Mouse (Mus musculus) testis, adult 2 months (tissue): ENCODE data around the gene Cnpy2. TPM values are rescaled to one million over a fixed set of nuclear protein-coding genes. Genes with fewer than 3 reads are reported as not detected.
A peak's percentile ranks its signal among the peaks of the same experiment; 100 is the strongest.
"Not testable (repeated sequence)": the region's sequence is repeated elsewhere in the genome, so short reads cannot be mapped to it uniquely, and the experiment has no call there.

Source experiments
- H3K27ac ChIP-seq: fragments of 200-500 bp; 2 replicates; pipeline ENCODE4 v1.5.1; 2012; ENCODE audit warnings: low read depth, low read length; ENCODE audit not compliant: control insufficient read depth, insufficient read depth
- H3K27me3 ChIP-seq: fragments of 200-500 bp; 2 replicates; pipeline ENCODE4 v1.6.1; 2012; ENCODE audit warnings: mild to moderate bottlenecking, low read length, moderate library complexity; ENCODE audit not compliant: control insufficient read depth, insufficient read depth
- H3K36me3 ChIP-seq: fragments of 200-500 bp; 2 replicates; pipeline ENCODE4 v1.6.1; 2012; ENCODE audit warnings: mild to moderate bottlenecking, low read length; ENCODE audit not compliant: control insufficient read depth, insufficient read depth
- H3K4me1 ChIP-seq: fragments of 200-500 bp; 2 replicates; pipeline ENCODE4 v1.6.1; 2012; ENCODE audit warnings: low read length; ENCODE audit not compliant: control insufficient read depth, insufficient read depth
- H3K4me3 ChIP-seq: fragments of 200-500 bp; 2 replicates; pipeline ENCODE4 v1.5.1; 2012; ENCODE audit warnings: low read depth, mild to moderate bottlenecking, low read length, moderate library complexity, mixed read lengths; ENCODE audit not compliant: control insufficient read depth
- CTCF ChIP-seq: fragments of 200-500 bp; IDR thresholded peaks from 2 replicates; pipeline ENCODE4 v1.5.1; 2012; ENCODE audit warnings: low read depth, mild to moderate bottlenecking, inconsistent platforms, low read length, moderate library complexity; ENCODE audit not compliant: control insufficient read depth, insufficient read depth, insufficient replicate concordance
- POLR2A ChIP-seq: fragments of 200-500 bp; IDR thresholded peaks from 2 replicates; pipeline ENCODE4 v1.6.1; 2012; ENCODE audit warnings: low read depth, mild to moderate bottlenecking, inconsistent platforms, low read length, moderate library complexity; ENCODE audit not compliant: control insufficient read depth
- polyA plus RNA-seq: library from polyadenylated mRNA; depleted of rRNA; stranded (reverse); fragments of >200 nt; gene quantifications from 2 replicates; pipeline ENCODE4 v1.2.3, GENCODE M21; 2012

Gene Cnpy2
- polyA plus RNA-seq, 1 experiment = 7.4 TPM

DNA sequence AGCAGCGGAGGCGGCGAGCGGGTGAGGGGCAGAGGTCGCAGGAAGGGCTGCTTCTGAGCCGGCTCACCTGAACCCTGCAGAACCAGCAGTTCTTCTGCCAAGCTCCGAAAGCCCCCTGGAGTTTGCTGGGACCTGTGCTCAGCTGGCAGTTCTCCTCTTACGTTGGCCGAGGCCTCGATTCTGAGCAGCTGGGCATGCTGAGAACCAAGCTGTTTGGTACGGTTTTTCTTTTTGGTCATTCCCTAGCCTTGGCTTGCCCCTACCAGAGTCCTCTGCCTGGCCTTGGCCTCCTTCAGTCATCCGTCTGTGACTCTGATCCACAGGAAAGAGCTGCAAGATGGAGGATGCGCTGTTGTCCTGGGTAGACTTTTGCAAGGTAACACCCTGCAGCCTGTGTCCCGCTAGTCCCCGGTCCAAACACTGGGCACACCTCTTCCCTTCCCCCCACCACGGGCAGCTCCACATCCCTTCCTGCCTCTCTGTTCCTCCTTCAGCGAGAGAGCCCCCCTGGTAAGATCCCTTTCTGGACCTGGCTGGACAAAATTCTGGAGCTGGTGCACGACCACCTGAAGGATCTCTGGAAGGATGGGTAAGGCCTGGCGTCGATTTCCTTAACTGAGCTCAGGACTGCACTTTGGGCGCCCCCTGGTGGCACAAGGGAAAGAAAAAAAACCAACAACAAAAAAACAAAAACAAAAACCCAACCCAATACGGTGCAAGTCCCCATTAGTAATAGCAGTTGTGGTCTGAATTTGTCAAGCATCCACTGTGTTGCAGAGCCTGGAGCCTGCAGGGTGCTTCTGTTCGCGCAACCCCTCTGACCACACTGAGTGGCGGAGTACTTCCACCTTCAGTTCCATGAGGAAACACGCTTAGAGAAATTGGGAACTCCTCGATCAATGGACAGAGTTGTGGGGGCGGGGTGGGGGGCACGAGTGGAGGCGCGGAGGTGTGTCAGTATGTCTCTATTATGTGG, 38.4 kb upstream of the Cnpy2 start:
- TF ChIP-seq POLR2A = no peak
- TF ChIP-seq CTCF = peak; percentile 49; the same call in 1 of the 2 replicates
- Histone ChIP-seq H3K27ac (no peak overlapping the region), H3K27me3 (no peaks in the 10 kb centered on the region), H3K36me3 (no peaks in the 10 kb centered on the region), H3K4me1 (no peaks in the 10 kb centered on the region), H3K4me3 (no peak overlapping the region)

DNA sequence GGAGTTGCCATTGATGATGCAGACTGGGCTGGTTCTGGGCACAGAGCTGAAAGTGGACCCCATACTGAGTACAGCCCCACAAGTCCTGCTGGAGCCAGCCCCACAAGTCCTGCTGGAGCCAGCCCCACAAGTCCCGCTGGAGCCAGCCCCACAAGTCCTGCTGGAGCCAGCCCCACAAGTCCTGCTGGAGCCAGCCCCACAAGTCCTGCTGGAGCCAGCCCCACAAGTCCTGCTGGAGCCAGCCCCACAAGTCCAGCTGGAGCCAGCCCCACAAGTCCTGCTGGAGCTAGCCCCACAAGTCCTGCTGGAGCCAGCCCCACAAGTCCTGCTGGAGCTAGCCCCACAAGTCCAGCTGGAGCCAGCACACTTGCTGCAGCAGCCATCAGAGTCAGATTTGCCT, 31.7 kb upstream of the Cnpy2 start:
- H3K27ac ChIP-seq, H3K4me1 ChIP-seq, H3K27me3 ChIP-seq, H3K4me3 ChIP-seq, H3K36me3 ChIP-seq: not testable (repeated sequence)

DNA sequence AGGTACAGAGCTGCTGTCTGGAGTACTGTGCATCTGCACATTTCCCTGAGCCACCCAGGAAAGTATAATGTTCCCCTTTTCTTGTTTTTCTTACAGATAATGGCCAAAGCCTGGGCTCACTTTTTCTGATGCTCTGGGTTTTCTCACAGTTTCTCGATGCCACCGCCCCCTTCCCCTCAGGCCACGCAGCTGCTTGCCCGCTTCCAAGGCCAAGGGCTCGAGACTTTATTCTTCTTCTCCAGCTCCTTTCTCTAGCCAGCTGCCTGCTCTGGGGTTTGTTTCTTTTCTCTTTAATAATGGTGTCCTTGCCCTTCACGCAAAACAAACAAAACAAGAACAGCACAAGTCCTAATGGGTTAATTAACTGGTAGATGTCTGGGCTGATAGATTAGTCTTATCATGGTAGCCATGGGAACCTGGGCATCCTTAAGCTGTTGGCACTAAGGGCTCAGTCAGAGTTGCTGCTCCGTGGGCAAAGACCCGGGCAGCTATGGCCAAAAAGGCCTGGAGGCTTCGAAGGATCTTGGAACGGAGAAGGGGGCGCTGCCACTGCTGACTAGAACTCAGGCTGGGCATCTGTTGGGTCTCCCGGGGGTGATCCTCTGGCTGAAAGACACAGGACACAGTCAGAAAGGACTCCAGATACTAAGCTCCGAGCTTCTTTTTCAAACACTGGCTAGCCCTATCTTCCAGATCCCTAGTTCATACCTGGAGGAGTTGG, 25.7 kb upstream of the Cnpy2 start:
- Histone ChIP-seq H3K27ac (no peak overlapping the region), H3K4me3 (no peak overlapping the region), H3K36me3 (no peaks in the 10 kb centered on the region), H3K27me3 (no peaks in the 10 kb centered on the region), H3K4me1 (peaks cover 4% of the 10 kb centered on the region; the same call in 1 of the 2 replicates)
- TF ChIP-seq CTCF (no peak), POLR2A (no peak)

DNA sequence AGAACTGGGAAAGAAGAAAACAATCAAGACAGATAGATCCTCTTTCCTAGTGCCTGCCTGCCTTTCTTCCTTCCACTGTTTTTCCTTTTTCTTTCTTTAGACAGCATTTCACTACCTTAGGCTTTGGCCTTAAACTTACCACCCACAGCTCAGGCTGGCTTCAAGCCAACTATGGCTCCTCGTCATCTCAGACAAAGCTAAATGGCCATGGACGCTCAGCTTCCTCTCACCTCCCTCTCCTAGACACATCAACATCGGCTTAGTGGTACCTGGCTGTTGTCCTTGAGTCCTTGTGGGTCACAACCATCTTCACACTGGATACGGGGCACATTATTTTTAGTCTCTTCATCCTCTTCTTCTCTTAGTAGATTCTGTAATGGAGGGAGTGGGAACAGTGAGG, 25.0 kb upstream of the Cnpy2 start:
- no peak overlapping the region for H3K27ac ChIP-seq
- peaks cover 5% of the 10 kb centered on the region for H3K4me1 ChIP-seq
- TF ChIP-seq CTCF = no peak
- TF ChIP-seq POLR2A = no peak
- no peaks in the 10 kb centered on the region for H3K36me3 ChIP-seq
- H3K4me3 ChIP-seq = no peak overlapping the region
- no peaks in the 10 kb centered on the region for H3K27me3 ChIP-seq

DNA sequence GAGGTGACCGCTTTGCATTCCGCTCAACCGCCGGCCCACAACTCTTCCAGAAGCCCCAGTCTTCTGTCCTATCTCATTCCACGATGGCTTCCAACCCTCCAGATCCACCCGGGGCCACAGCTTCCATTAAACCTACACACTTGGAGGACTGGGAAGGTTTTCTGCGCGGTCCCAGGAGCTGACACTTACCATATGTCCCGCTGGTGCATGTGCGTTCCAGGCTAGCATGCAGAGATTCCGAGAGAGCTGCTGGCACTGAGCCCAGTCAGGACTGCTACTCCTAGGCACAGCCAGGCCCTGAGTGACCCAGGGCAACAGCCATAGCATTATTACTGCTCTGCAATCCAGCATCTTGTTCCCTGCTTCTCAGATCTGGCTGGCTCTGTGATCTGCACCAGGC, 24.6 kb upstream of the Cnpy2 start:
- no peak overlapping the region for H3K27ac ChIP-seq
- H3K4me1 ChIP-seq = peaks cover 7% of the 10 kb centered on the region
- no peaks in the 10 kb centered on the region for H3K36me3 ChIP-seq
- no peaks in the 10 kb centered on the region for H3K27me3 ChIP-seq
- no peak overlapping the region for H3K4me3 ChIP-seq
- TF ChIP-seq CTCF (no peak), POLR2A (no peak)

DNA sequence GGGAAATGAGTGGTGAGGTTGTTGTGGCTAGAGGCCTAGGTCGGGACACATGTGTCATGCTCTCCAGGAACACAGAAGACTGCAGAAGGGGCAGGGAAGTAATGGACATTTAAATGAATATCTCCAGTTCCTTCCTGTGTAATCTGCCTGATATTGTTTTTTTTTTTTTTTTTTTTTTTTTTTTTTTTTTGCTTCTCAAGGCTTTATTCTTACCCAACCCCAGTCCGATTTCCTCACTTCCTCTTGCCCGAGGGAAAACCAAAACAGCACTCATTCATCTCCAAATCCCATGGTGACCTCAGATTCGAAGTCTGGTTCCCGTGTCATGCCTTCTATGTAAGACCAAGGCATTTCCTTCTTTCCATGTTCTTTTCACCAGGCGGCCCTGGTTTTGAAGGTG, 24.0 kb upstream of the Cnpy2 start:
- TF ChIP-seq POLR2A = no peak
- TF ChIP-seq CTCF = no peak
- no peak overlapping the region for H3K4me3 ChIP-seq
- H3K27ac ChIP-seq = no peak overlapping the region
- no peaks in the 10 kb centered on the region for H3K27me3 ChIP-seq
- peaks cover 7% of the 10 kb centered on the region for H3K4me1 ChIP-seq
- no peaks in the 10 kb centered on the region for H3K36me3 ChIP-seq

DNA sequence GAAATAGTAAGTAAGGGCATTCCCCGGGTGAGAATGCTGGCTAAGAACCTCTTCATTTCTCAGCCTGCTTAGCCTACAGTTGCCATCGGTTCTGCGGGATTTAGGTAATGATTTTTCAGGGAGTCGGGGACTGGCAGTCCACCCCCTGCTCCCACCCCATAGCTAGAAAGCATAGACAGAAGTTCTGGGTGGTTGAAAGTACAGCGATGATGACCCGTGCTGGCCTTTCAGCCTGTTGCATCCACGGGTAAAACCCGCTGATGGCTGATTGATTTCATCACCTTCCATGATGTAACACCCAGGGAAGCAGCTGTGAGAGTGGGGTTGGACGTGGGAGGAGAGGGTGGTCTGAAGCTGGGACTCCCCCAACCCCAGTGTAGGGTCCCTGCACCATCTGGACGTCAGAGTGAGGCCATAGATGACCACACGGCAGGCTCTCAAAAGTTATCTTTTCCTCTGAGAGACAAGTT, 23.5 kb upstream of the Cnpy2 start, which contains the start of gene Il23a:
Il23a (minus strand) TSS at position 51 of the 470 bp plus-strand sequence.
- Histone ChIP-seq H3K36me3 (no peaks in the 10 kb centered on the region), H3K27ac (no peak within 1 kb of the TSS), H3K4me3 (no peak within 1 kb of the TSS), H3K27me3 (no peaks in the 10 kb centered on the region), H3K4me1 (peaks cover 8% of the 10 kb centered on the region)
- TF ChIP-seq CTCF (no peak), POLR2A (no peak)
